ENCODE assay signal across 16 mouse cellular contexts in genomic region chr9:27665659-27666058, GRCm38 (mm10).
A peak's percentile ranks its signal among the peaks of the same experiment; 100 is the strongest.
DNase-seq lines count a peak whose midpoint lies in the region; ATAC-seq and TF ChIP-seq lines count a peak whose summit lies in the region.
"Had no signal": no experiment of that assay in that cellular context is flagged by ENCODE, and none has a peak within 500 bp of the region (broad histone marks: within the 10 kb centered on the region; RNA-seq: fewer than 3 reads in every experiment).

No protein-coding gene starts in this region.

- WGBS in lung, postnatal 0 days, result 83% methylated on average over 2 of the region's 2 CpGs
- 56% methylated on average over 2 of the region's 2 CpGs for WGBS in liver, postnatal 0 days (ENCODE audit: insufficient replicate concordance)
- WGBS in hindbrain, embryonic 11.5 days, result 82% methylated on average over 2 of the region's 2 CpGs

- H3K4me1 ChIP-seq in lung, postnatal 0 days (ENCODE audit: insufficient read depth, low read depth, low read length), result no peaks in the 10 kb centered on the region
- peaks cover 17 to 27% of the 10 kb centered on the region in 2 experiments for H3K4me1 ChIP-seq in MEL (ENCODE audit: control insufficient read depth in 1 of 2, insufficient read depth in 2 of 2, low read length in 2 of 2)
- no peaks in the 10 kb centered on the region for H3K4me1 ChIP-seq in liver, postnatal 0 days (ENCODE audit: insufficient read depth)
- H3K4me1 ChIP-seq in hindbrain, embryonic 11.5 days (replicated peaks; ENCODE audit: control insufficient read depth, insufficient read depth, low read length), result no peaks in the 10 kb centered on the region
- H3K4me1 ChIP-seq: kidney, embryonic 15.5 days had no signal

- no peak overlapping the region for H3K4me2 ChIP-seq in lung, postnatal 0 days (replicated peaks; ENCODE audit: low read depth, low read length)
- no peak overlapping the region for H3K4me2 ChIP-seq in liver, postnatal 0 days (ENCODE audit: low read depth, low read length)
- no peak overlapping the region for H3K4me2 ChIP-seq in hindbrain, embryonic 11.5 days (replicated peaks; ENCODE audit: low read depth, low read length)
- H3K4me2 ChIP-seq: heart, embryonic 13.5 days; kidney, embryonic 15.5 days had no signal

- no peaks in the 10 kb centered on the region for H3K9me3 ChIP-seq in lung, postnatal 0 days (ENCODE audit: low read length)
- H3K9me3 ChIP-seq in MEL (replicated peaks; ENCODE audit: insufficient read depth, low read length), result no peaks in the 10 kb centered on the region
- no peaks in the 10 kb centered on the region for H3K9me3 ChIP-seq in liver, postnatal 0 days (ENCODE audit: low read length)
- H3K9me3 ChIP-seq in hindbrain, embryonic 11.5 days (ENCODE audit: control insufficient read depth, low read length), result no peaks in the 10 kb centered on the region
- H3K9me3 ChIP-seq: heart, embryonic 13.5 days; hindbrain, embryonic 10.5 days; kidney, embryonic 15.5 days had no signal

- H3K79me2 ChIP-seq in MEL (ENCODE audit: control insufficient read depth, insufficient read depth, low read length, poor library complexity), result no peaks in the 10 kb centered on the region

- no peak overlapping the region for H3K27ac ChIP-seq in lung, postnatal 0 days (ENCODE audit: low read length)
- H3K27ac ChIP-seq in MEL (ENCODE audit: control insufficient read depth, low read depth, low read length), result peak overlapping the region; percentile 90
- H3K27ac ChIP-seq in liver, postnatal 0 days (ENCODE audit: low read depth), result no peak overlapping the region
- H3K27ac ChIP-seq in hindbrain, embryonic 11.5 days (ENCODE audit: low read depth, low read length), result no peak overlapping the region
- H3K27ac ChIP-seq: heart, embryonic 13.5 days; hindbrain, embryonic 10.5 days; kidney, embryonic 15.5 days had no signal

- no peaks in the 10 kb centered on the region for H3K27me3 ChIP-seq in lung, postnatal 0 days (replicated peaks; ENCODE audit: insufficient read depth, low read length)
- H3K27me3 ChIP-seq in MEL (ENCODE audit: control insufficient read depth in 1 of 2, insufficient read depth in 2 of 2, low read length in 2 of 2), result no peaks in the 10 kb centered on the region
- no peaks in the 10 kb centered on the region for H3K27me3 ChIP-seq in liver, postnatal 0 days (ENCODE audit: insufficient read depth, low read length)
- H3K27me3 ChIP-seq in hindbrain, embryonic 11.5 days (ENCODE audit: control insufficient read depth, insufficient read depth, low read length), result no peaks in the 10 kb centered on the region
- H3K27me3 ChIP-seq: heart, embryonic 13.5 days; kidney, embryonic 15.5 days had no signal

- no peak; the same call in 1 of the 2 replicates for ATAC-seq in lung, postnatal 0 days
- peak; percentile 41 for ATAC-seq in liver, postnatal 0 days
- no peak for ATAC-seq in hindbrain, embryonic 11.5 days (ENCODE audit: low FRiP score)
- ATAC-seq: inflammation-experienced regulatory T-cells, adult 6 months had no signal

- peak; percentile 33 for DNase-seq in lung, postnatal 0 days (ENCODE audit: low spot score)
- DNase-seq in lung, postnatal 25 days (ENCODE audit: low spot score), result no peak
- DNase-seq in MEL (ENCODE audit: low read depth, low spot score), result peak; percentile 92
- peak; percentile 57 for DNase-seq in c-Kit-positive CD71-positive TER-119-positive erythroid progenitor cells, embryonic 14.5 days (ENCODE audit: low spot score)
- no peak for DNase-seq in liver, postnatal 0 days
- DNase-seq in hindbrain, embryonic 11.5 days (ENCODE audit: low spot score), result no peak
- DNase-seq in adrenal gland, adult 8-10 months, result no peak
- DNase-seq: adrenal gland, postnatal 14 days; cerebellum, postnatal 25 days; gastrocnemius, postnatal 25 days; lung, adult 2 months; thymus, adult 18-20 months had no signal

- TF ChIP-seq RAD21 in MEL (IDR thresholded peaks at IDR 0.05; ENCODE audit: low read depth, low read length), result no peak

- H3K4me3 ChIP-seq in lung, postnatal 0 days (ENCODE audit: low read depth, low read length), result no peak overlapping the region
- no peak overlapping the region for H3K4me3 ChIP-seq in MEL (ENCODE audit: control insufficient read depth in 1 of 2, insufficient read depth in 1 of 2, low read depth in 2 of 2, low read length in 2 of 2)
- H3K4me3 ChIP-seq in liver, postnatal 0 days (ENCODE audit: low read depth, low read length), result no peak overlapping the region
- no peak overlapping the region for H3K4me3 ChIP-seq in hindbrain, embryonic 11.5 days (ENCODE audit: low read depth, low read length)
- H3K4me3 ChIP-seq: heart, embryonic 13.5 days; hindbrain, embryonic 10.5 days; kidney, embryonic 15.5 days had no signal

- no peak for TF ChIP-seq EP300 in lung, postnatal 0 days (IDR thresholded peaks at IDR 0.05)
- TF ChIP-seq EP300 in MEL (IDR thresholded peaks at IDR 0.05; ENCODE audit: low read depth in 1 of 2, low read length in 2 of 2), result peak; percentile 93 to 94
- TF ChIP-seq EP300 in liver, postnatal 0 days (IDR thresholded peaks at IDR 0.05; ENCODE audit: low read depth), result peak; percentile 46; the same call in 1 of the 2 replicates

- TF ChIP-seq CTCF in lung, postnatal 0 days (IDR thresholded peaks at IDR 0.05), result no peak
- TF ChIP-seq CTCF in MEL (IDR thresholded peaks at IDR 0.05 in 2 of 3, conservative IDR thresholded peaks at IDR 0.05 in 1 of 3; ENCODE audit: control insufficient read depth in 1 of 3, insufficient read depth in 1 of 3, low read depth in 2 of 3, low read length in 3 of 3, poor library complexity in 1 of 3, severe bottlenecking in 1 of 3), result no peak
- TF ChIP-seq CTCF in liver, postnatal 0 days (IDR thresholded peaks at IDR 0.05; ENCODE audit: low read depth), result no peak

- no peak for TF ChIP-seq POLR2A in MEL (IDR thresholded peaks at IDR 0.05; ENCODE audit: control insufficient read depth in 1 of 2, insufficient read depth in 1 of 2, low read depth in 1 of 2, low read length in 2 of 2, poor library complexity in 1 of 2)

- H3K36me3 ChIP-seq in lung, postnatal 0 days (ENCODE audit: insufficient read depth, low read length), result no peaks in the 10 kb centered on the region
- peaks cover 0 to 43% of the 10 kb centered on the region in 2 experiments; a peak in 2 of 4 replicates for H3K36me3 ChIP-seq in MEL (ENCODE audit: control insufficient read depth in 1 of 2, insufficient read depth in 2 of 2, low read length in 2 of 2)
- no peaks in the 10 kb centered on the region for H3K36me3 ChIP-seq in liver, postnatal 0 days (replicated peaks; ENCODE audit: insufficient read depth, low read length)
- no peaks in the 10 kb centered on the region for H3K36me3 ChIP-seq in hindbrain, embryonic 11.5 days (ENCODE audit: control insufficient read depth, insufficient read depth, low read length)
- H3K36me3 ChIP-seq: heart, embryonic 13.5 days; hindbrain, embryonic 10.5 days; kidney, embryonic 15.5 days had no signal

- H3K9ac ChIP-seq in lung, postnatal 0 days (replicated peaks; ENCODE audit: low read depth), result no peak overlapping the region
- H3K9ac ChIP-seq in MEL (ENCODE audit: control insufficient read depth, low read depth, low read length, poor library complexity, severe bottlenecking), result no peak overlapping the region
- H3K9ac ChIP-seq in liver, postnatal 0 days (replicated peaks), result no peak overlapping the region
- no peak overlapping the region for H3K9ac ChIP-seq in hindbrain, embryonic 11.5 days (ENCODE audit: low read depth, low read length)
- H3K9ac ChIP-seq: heart, embryonic 13.5 days; kidney, embryonic 15.5 days had no signal

TF ChIP-seq in MEL, 35 proteins besides CTCF, POLR2A, EP300 and RAD21 (continues in another document):
- TF ChIP-seq NRF1 (IDR thresholded peaks at IDR 0.05; ENCODE audit: insufficient read depth, low read depth, low read length, poor library complexity, severe bottlenecking), result no peak
- peak; percentile 58; the same call in 1 of the 2 replicates for TF ChIP-seq GABPA (IDR thresholded peaks at IDR 0.05; ENCODE audit: low read depth, low read length)
- TF ChIP-seq USF1 (IDR thresholded peaks at IDR 0.05; ENCODE audit: low read depth, low read length), result no peak
- no peak for TF ChIP-seq ZNF384 (IDR thresholded peaks at IDR 0.05; ENCODE audit: low read depth, low read length)
- TF ChIP-seq MYB (IDR thresholded peaks at IDR 0.05; ENCODE audit: low read depth, low read length), result no peak
- TF ChIP-seq HCFC1 (IDR thresholded peaks at IDR 0.05; ENCODE audit: low read depth, low read length), result no peak
- TF ChIP-seq RCOR1 (IDR thresholded peaks at IDR 0.05; ENCODE audit: low read depth, low read length), result peak; percentile 89
- TF ChIP-seq ZKSCAN1 (IDR thresholded peaks at IDR 0.05; ENCODE audit: low read depth, low read length), result no peak
- TF ChIP-seq E2F4 (IDR thresholded peaks at IDR 0.05; ENCODE audit: borderline replicate concordance, low read depth, low read length), result no peak
- TF ChIP-seq TAL1 (IDR thresholded peaks at IDR 0.05; ENCODE audit: low read length), result peak; percentile 83
- no peak for TF ChIP-seq MYC (IDR thresholded peaks at IDR 0.05; ENCODE audit: low read depth, low read length)
- no peak for TF ChIP-seq ZC3H11A (IDR thresholded peaks at IDR 0.05; ENCODE audit: low read depth, low read length)
- TF ChIP-seq ZMIZ1 (IDR thresholded peaks at IDR 0.05; ENCODE audit: low read depth, low read length), result no peak
- no peak for TF ChIP-seq MAZ (IDR thresholded peaks at IDR 0.05; ENCODE audit: low read depth, low read length)
- TF ChIP-seq GATA1 (IDR thresholded peaks at IDR 0.05; ENCODE audit: low read depth, low read length), result peak; percentile 94
- TF ChIP-seq ELF1 (IDR thresholded peaks at IDR 0.05; ENCODE audit: low read depth, low read length), result no peak
- TF ChIP-seq POLR2AphosphoS5 (IDR thresholded peaks at IDR 0.05; ENCODE audit: borderline replicate concordance, low read depth, low read length), result no peak
- TF ChIP-seq MAFK (IDR thresholded peaks at IDR 0.05; ENCODE audit: borderline replicate concordance, low read depth, low read length), result peak; percentile 61; the same call in 1 of the 2 replicates
- TF ChIP-seq CHD1 (IDR thresholded peaks at IDR 0.05; ENCODE audit: low read depth, low read length), result no peak
- TF ChIP-seq CHD2 (IDR thresholded peaks at IDR 0.05; ENCODE audit: low read length), result no peak
- no peak for TF ChIP-seq MEF2A (IDR thresholded peaks at IDR 0.05; ENCODE audit: extremely low read depth, insufficient replicate concordance, low read depth, low read length, poor library complexity, severe bottlenecking)
- peak; percentile 86 for TF ChIP-seq ETS1 (IDR thresholded peaks at IDR 0.05; ENCODE audit: low read depth, low read length)
- TF ChIP-seq BHLHE40 (IDR thresholded peaks at IDR 0.05; ENCODE audit: borderline replicate concordance, low read depth, low read length), result no peak
- no peak for TF ChIP-seq USF2 (IDR thresholded peaks at IDR 0.05; ENCODE audit: borderline replicate concordance in 1 of 2, insufficient read depth in 1 of 2, low read depth in 1 of 2, low read length in 2 of 2)
- no peak for TF ChIP-seq NELFE (IDR thresholded peaks at IDR 0.05; ENCODE audit: low read depth, low read length)
- no peak for TF ChIP-seq JUND (IDR thresholded peaks at IDR 0.05; ENCODE audit: low read depth, low read length)
- no peak for TF ChIP-seq MAX (IDR thresholded peaks at IDR 0.05; ENCODE audit: low read length)

Comparison
In these comparisons a context has a peak if more than half of its experiments do, and no peak if none do; other contexts are left out.
1. DNase-seq: peak in lung, postnatal 0 days (single experiment), MEL (single experiment) and c-Kit-positive CD71-positive TER-119-positive erythroid progenitor cells, embryonic 14.5 days (single experiment); none in lung, postnatal 25 days (single experiment), liver, postnatal 0 days (single experiment), hindbrain, embryonic 11.5 days (single experiment) and adrenal gland, adult 8-10 months (single experiment).